Mouse (Mus musculus) cerebellum, adult 2 months (tissue): ENCODE data around the gene Hpca. TPM values are rescaled to one million over a fixed set of nuclear protein-coding genes. Genes with fewer than 3 reads are reported as not detected.

Experiments
- DNase-seq, 2 experiments: peaks; one replicate each; pipeline ENCODE4 v3.0.0; 2021
- H3K27ac ChIP-seq: fragments of 200-500 bp; 2 replicates; pipeline ENCODE4 v1.5.1; 2012; ENCODE audit warnings: low read length, control low read depth, inconsistent platforms; ENCODE audit not compliant: insufficient read depth
- H3K27me3 ChIP-seq: fragments of 200-500 bp; 2 replicates; pipeline ENCODE4 v1.6.1; 2012; ENCODE audit warnings: inconsistent platforms, mild to moderate bottlenecking, low read length, moderate library complexity; ENCODE audit not compliant: control insufficient read depth, insufficient read depth
- H3K4me1 ChIP-seq: fragments of 200-500 bp; 2 replicates; pipeline ENCODE4 v1.6.1; 2011; ENCODE audit warnings: low read length; ENCODE audit not compliant: control insufficient read depth, insufficient read depth
- H3K4me3 ChIP-seq: fragments of 200-500 bp; replicated peaks from 2 replicates; pipeline ENCODE3; 2011; ENCODE audit warnings: mild to moderate bottlenecking, low read depth, low read length, control low read depth; ENCODE audit not compliant: insufficient read depth
- CTCF ChIP-seq: fragments of 200-500 bp; IDR thresholded peaks from 2 replicates; pipeline ENCODE4 v1.5.1; 2011; ENCODE audit warnings: low read depth, mild to moderate bottlenecking, control low read depth, low read length, moderate library complexity, borderline replicate concordance; ENCODE audit not compliant: insufficient read depth
- POLR2A ChIP-seq: fragments of 200-500 bp; IDR thresholded peaks from 2 replicates; pipeline ENCODE4 v1.6.1; 2011; ENCODE audit warnings: low read length, control low read depth, borderline replicate concordance; ENCODE audit not compliant: insufficient read depth
- WGBS: fragments of 180-500 bp; shearing (Covaris S2); methylation state at CpG from one replicate; pipeline ENCODE4 v1.1.7; 2018; 5-methylcytosine and 5-hydroxymethylcytosine counted together
- polyA plus RNA-seq: library from polyadenylated mRNA; depleted of rRNA; stranded (reverse); fragments of >200 nt; gene quantifications from 2 replicates; pipeline ENCODE4 v1.2.3, GENCODE M21; 2012

The Hpca gene
- polyA plus RNA-seq, 1 experiment = 176 TPM

DNA sequence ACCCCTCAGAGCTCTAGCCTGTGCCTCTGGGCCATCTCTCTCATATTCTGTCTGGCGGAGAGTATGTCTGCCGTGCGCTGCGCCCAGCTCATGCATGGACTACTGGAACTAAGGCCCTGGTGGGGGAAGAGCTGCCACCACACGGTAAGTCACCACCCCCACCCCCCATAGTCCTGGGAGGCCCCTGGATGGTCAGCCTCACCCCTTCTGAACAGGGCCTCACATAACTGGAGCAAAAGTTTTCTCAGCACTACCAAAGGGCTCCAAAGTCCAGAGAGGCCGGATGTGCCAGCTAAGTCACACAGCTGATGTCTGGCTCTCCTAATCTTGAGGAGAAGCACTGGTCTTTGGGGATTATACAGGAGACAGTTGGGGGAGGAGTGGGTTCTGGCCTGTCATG is 11.0 kb downstream of the Hpca start:
- Histone ChIP-seq H3K27me3 (no peaks in the 10 kb centered on the region), H3K27ac (no peak overlapping the region), H3K4me3 (no peak overlapping the region), H3K4me1 (no peaks in the 10 kb centered on the region)
- no peak for DNase-seq
- WGBS = 85% methylated on average over 6 of the region's 6 CpGs
- no peak for TF ChIP-seq POLR2A
- no peak for TF ChIP-seq CTCF

DNA sequence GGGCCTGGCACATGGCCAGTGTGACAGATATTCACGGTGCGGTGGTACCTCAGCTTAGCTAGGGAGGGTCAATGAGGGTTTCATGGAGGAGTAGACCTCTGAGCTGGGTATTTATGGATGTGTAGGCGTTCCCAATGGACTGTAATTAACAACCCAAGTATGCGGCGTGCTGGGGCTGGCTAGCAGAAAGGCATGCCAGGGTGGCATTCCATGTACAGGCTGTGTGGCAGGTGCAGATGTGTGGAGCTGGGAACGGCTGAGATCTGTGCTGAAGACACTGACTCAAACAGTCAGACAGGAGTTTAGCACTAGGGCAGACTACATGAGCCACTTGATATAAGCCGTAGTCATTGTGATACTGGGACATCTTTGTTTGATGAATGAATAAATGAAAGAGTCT is 13.2 kb downstream of the Hpca start:
- Histone ChIP-seq H3K4me3 (no peak overlapping the region), H3K27ac (no peak overlapping the region), H3K27me3 (no peaks in the 10 kb centered on the region), H3K4me1 (no peaks in the 10 kb centered on the region)
- 62% methylated on average over 7 of the region's 7 CpGs for WGBS
- no peak for DNase-seq
- no peak for TF ChIP-seq POLR2A
- TF ChIP-seq CTCF = no peak

DNA sequence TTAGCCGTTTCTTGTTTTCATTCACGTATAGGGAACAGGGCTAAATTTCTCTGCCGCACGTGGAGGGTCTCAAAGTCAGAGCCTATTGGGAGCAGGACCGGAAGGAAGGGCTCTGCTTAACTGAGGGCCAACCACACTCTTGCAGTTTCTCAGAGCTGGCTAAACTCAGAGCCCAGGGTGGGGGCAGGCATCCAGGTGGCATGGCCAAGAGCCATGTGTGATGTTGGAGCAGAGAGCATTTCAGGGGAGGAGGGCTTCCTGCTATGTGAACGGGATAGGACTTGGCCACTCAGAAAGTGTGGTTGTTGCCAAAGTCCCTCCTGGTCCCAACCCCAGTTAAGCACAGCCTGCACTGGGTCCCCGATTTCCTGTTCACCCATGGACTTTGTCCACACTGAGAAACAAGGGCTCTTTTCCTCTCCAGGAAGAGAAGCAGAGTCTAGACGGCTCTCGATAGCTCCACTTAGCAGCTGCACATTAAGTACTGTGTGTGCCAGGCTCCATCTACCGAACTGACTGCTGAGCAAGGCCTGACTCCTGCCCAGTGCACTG is 14.4 kb downstream of the Hpca start:
- no peak for DNase-seq
- TF ChIP-seq CTCF (no peak), POLR2A (no peak)
- H3K27ac ChIP-seq = no peak overlapping the region
- no peak overlapping the region for H3K4me3 ChIP-seq
- 38% methylated on average over 10 of the region's 10 CpGs for WGBS
- no peaks in the 10 kb centered on the region for H3K27me3 ChIP-seq
- H3K4me1 ChIP-seq = no peaks in the 10 kb centered on the region

DNA sequence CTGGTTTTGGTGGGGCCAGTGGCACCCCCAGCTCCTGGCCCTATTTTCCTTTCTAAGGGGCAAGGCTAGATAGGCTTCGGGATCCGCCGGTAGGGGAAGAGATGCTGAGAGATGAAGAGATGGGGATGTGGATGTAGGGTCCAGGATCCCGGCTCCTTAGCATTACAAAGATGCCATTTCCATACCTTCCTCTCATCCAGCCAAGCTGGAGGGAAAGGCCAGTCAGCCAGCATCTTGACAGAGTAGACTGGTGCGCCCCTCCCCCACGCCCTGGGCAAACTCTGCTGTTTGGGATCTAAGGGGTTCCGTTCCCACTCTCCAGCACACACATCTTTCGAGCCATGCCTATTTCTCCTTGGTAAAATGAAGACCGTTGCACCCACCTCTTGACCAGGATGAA is 15.8 kb downstream of the Hpca start:
- H3K27ac ChIP-seq = no peak overlapping the region
- no peak for DNase-seq
- 78% methylated on average over 9 of the region's 9 CpGs for WGBS
- H3K4me1 ChIP-seq = no peaks in the 10 kb centered on the region
- TF ChIP-seq POLR2A (no peak), CTCF (no peak)
- no peaks in the 10 kb centered on the region for H3K27me3 ChIP-seq
- no peak overlapping the region for H3K4me3 ChIP-seq

DNA sequence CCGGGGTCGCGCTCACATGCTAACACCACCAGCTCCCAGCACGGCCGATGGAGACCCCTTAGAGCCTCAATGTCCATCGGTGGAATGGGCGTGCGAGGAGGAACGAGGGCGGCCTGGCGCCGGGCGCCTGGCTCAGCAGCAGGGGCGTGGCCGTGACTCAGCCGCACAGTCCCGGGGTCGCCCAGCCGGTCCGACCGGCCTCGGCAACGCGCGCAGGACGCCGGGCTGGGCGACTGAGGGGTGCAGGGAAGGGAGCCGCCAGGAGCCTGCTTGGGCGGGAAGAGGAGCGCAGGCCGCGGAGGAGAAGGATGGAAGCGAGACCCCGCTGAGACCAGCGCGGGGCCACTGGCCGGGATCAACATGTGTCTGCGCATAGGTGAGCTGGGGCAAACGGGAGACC is 16.5 kb downstream of the Hpca start, which contains the start of gene Tmem54:
Gene Tmem54, plus strand, starts transcription at position 193 of the 400 bp plus-strand sequence.
- TF ChIP-seq CTCF (no peak), POLR2A (no peak)
- no peak within 1 kb of the TSS for H3K4me3 ChIP-seq
- no peak for DNase-seq
- H3K4me1 ChIP-seq = no peaks in the 10 kb centered on the region
- no peak within 1 kb of the TSS for H3K27ac ChIP-seq
- no peaks in the 10 kb centered on the region for H3K27me3 ChIP-seq
- 14% methylated on average over 40 of the region's 40 CpGs for WGBS

DNA sequence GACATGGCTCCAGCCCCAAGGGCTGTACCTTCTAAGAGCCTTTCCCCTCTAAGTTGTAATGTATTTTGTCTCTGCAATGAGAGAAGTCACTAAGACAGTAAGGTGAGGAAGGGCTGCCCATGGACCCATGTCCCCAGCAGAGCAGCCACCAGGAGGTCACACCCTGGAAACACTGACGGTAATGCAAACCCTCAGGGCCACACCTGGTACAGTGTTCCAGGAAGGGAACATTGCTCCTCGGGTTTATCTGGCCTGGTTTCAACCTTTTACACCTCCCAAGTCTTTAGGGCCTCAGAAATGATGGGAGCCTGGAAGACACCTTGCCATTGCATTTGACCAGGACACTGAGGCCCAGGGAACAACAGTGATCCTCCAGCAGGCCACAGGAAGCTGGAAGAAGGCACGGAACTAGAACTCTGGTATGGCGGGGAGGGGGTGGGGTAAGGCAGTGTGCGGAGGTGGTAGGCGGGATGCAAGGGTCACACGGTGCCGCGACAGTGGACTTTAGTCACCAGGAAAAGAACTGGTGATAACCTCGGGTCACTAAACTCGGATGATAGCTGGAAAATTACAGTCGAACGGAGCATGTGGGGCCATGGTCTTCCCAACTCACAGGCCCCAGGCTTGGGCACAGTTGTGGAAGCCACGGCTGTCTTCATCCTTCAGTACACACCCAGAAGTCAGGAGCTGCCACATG is 19.6 kb downstream of the Hpca start:
- DNase-seq = no peak
- WGBS = 84% methylated on average over 14 of the region's 14 CpGs
- Histone ChIP-seq H3K27me3 (no peaks in the 10 kb centered on the region), H3K4me1 (no peaks in the 10 kb centered on the region), H3K4me3 (no peak overlapping the region), H3K27ac (no peak overlapping the region)
- TF ChIP-seq POLR2A (no peak), CTCF (no peak)

DNA sequence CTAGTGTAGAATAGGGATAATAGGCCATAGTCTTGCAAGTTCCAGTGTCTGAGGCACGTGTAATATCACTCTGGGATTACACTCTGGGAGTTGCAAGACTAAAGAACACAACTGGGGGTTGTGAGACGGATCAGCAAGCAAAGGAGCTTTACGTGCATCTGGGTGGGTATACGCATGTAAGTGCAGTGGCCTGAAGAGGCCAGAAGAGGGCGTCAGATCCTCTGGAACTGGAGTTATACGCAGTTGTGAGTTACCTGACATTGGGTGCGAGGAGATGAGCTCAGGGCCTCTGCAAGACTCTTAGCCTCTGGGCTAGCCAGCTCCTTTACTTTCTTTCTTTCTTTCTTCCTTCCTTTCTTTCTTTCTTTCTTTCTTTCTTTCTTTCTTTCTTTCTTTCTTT is 24.8 kb downstream of the Hpca start:
- WGBS = 85% methylated on average over 7 of the region's 7 CpGs
- no peak for DNase-seq
- H3K4me3 ChIP-seq = no peak overlapping the region
- H3K4me1 ChIP-seq = no peaks in the 10 kb centered on the region
- TF ChIP-seq POLR2A (no peak), CTCF (no peak)
- H3K27ac ChIP-seq = no peak overlapping the region
- no peaks in the 10 kb centered on the region for H3K27me3 ChIP-seq

DNA sequence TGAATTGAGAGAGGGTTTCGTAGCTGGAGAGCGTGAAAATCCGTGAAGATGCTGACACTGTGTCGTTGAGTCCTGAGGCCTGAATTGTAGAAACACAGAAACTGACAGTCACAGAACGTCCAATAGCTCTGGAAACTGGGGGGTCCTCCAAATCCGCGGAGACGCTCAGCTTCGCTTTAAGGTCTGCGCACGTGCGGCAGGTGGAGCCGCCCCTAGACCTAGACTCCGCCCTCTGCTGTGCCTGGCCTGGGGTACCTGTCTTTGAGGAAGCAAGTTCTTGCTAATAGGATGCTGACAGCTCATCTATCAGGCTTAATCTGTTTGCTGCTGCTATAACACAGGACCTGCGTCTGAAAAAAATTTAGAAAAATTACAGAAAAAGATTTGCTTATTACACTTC is 26.6 kb downstream of the Hpca start:
- no peaks in the 10 kb centered on the region for H3K4me1 ChIP-seq
- H3K27me3 ChIP-seq = no peaks in the 10 kb centered on the region
- WGBS = 50% methylated on average over 15 of the region's 15 CpGs
- H3K4me3 ChIP-seq = no peak overlapping the region
- DNase-seq = no peak
- TF ChIP-seq CTCF (no peak), POLR2A (no peak)
- no peak overlapping the region for H3K27ac ChIP-seq
